Mouse (Mus musculus) spleen, postnatal 10 days (tissue): ENCODE measurements at regions not wholly inside any gene's neighbourhood (a gene's known extent, or its start where the extent isn't known, plus 50 kb on each side); places are given as distances from the start of the nearest gene placed in this dataset.

Experiments used
- DNase-seq, 2 experiments: peaks; one replicate each; pipeline ENCODE4 v3.0.0; 2021 to 2022; ENCODE audit warnings: low spot score in 2 of 2

DNA sequence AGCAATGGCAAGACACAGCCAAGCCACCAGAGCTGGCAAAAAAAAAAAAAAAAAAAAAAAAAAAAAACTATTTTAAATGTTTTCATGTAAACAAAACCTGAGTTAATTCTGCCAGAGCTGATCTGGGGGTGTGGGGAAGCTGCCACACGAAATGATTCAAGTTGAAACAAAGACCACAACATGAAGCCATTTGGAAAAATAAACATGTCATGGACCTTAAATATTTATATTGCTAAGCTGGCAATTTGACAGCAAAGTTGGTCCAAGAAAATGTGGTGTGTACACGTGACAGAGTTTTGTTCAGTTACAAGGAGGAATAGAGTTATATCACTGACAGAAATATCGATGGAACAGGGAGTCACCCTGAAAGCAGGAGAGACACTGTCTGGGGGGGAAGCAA is 67.1 kb upstream of the Cdh5 start:
- no peak for DNase-seq

DNA sequence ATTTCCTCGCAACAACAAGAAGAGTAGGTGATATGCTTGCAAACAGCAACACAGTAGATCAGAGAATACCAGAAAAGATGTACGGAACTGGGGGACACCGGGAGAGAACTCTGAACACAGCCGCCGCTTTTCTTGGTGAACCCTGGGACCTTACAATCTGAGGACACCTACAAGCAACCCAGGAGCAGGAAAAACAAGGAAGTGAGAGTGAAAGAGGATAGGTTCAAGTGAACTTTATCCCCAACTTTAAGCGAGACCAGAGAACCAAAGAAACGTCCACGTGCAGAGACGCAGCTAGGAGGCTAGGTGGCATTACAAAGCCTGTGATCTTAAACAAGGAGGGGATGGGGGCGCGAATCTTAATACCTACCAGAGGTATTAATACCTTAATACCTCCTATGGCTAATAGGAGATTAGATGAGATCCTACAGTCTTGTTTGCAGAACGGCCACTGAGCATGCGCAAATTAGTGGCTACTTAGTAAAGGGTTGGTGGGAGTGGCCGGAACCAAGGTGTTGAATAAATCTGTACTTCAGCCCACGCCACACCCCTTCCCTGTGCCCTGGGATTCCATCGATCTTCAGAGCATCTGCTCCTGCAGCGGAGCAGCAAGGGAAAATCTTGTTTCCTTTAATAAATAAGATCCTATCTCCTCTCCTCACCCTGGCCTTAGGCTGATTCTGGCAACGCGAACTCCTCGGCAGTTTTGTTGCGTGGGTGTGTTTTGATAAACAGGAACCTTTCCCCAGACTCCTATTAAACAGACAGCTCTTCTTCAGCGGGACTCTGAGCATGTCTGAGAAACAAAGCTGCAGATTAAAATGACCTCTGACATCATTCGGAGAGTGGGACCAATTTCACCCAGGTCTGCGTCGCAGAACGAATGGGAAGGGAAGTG is 64.6 kb upstream of the Cdh5 start:
- no peak for DNase-seq

DNA sequence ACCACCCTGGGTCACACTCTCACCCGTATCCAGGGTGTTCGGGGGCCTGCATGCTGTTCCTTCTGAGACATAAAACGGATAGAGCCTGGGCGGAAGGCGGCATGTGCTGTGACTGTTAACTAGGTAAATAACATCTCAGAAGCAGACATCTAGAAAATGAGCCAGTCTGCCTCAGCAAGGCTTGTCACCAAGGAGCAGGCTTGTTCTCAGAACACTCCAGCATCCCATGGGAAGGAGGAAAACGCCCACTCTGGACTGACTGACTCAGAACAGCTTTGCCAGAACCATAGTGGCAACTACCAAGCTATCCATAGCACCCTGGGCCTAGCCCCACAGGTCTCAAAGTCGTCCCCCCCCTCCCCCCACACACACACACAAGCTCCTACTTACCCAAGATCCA is 63.8 kb upstream of the Cdh5 start:
- DNase-seq: no peak

DNA sequence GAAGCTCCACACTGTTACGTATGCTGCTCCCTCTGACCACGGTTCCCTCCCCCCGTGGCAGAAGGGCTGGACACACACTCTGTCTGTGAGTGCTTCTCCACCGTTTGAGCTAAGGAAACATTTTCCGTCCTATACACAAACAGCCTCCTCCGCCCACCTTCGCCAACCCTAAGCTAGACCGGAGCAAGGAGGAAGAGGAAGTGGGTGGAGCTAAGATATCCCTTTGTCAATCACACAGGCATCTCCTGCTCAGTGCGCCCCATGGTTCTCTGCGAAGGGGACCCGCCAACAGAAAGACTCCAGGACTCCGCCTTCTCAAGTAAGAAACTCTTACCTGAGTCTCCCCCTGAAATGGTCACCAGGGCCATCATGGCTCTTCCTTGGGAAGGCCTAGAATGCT is 61.9 kb upstream of the Cdh5 start:
- no peak for DNase-seq

DNA sequence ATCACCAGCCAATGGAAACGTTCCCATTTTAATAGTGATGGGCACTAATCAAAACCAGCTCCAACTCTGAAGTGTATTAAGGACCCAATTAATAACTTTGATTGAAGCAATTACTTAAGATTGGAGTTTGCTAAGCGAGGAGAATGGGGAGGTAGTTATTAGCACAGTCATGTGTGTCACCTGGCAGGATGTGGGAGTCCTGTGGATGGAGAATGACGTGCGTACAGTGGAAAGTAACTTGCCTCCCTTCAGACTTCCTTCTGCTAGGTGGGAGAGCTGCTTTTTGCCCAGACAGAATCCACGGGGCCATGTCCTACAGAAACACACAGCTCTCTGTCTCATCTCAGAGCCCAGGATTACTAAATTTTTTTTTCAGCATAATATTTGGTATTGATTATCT is 59.9 kb upstream of the Cdh5 start:
- DNase-seq: no peak

DNA sequence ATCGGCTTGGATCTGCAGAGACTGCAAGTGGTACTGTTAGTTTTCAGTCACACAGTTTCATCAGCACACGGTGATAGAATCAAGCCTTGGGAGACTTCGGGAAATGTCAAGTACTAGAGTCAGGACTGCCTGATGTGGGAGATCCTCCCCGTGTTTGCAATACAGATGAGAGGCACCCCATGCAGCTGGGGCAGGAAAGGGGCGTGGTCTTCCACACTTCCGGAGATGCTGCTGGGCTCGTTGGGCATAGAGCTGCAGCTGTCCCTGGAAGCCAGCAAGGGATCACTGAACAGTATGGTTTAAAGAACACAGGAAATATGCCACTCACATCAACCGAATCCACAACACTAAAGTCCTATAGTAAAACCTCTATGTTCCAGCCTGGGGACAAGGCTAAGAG is 59.0 kb upstream of the Cdh5 start:
- peak in 1 of 2 experiments; percentile 49 for DNase-seq

DNA sequence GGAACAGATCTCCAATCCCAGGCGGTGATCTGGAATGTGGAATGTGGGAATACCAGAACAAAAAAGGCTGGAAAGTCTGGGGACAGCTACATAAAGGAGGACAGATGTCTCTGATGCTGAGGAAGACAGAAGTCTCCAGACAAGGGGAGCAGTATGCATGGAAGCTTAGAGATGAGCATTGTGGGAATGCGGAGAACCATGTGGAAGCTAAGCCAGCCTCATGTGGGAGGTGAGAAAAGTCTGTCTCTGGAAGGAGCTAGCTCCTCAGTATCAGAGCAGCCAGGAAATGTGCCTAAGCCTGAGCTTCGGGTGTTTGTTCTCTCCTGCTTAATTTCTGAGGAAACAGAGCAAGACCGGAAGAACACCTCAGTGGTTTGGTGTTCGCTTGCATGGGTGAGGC is 53.4 kb upstream of the Cdh5 start:
- DNase-seq: no peak

DNA sequence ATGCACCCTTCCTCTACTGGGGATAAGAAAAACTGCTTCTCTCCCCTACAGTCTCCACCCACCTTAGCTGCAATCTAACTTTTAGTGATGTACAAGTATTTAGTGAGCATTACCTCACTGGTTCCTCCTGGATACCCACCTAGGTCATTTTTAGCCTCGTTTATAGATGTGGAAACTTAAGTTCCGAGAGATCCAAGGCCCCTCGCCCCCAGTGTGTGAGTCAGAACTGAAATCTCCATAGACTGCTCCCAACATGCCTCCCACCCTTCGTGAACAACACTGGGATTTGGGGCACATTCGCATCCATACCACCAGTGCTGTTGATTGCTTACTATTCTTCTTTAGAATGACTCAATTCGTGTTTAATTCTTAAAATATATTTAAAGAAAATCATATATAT is 52.2 kb upstream of the Cdh5 start:
- no peak for DNase-seq

DNA sequence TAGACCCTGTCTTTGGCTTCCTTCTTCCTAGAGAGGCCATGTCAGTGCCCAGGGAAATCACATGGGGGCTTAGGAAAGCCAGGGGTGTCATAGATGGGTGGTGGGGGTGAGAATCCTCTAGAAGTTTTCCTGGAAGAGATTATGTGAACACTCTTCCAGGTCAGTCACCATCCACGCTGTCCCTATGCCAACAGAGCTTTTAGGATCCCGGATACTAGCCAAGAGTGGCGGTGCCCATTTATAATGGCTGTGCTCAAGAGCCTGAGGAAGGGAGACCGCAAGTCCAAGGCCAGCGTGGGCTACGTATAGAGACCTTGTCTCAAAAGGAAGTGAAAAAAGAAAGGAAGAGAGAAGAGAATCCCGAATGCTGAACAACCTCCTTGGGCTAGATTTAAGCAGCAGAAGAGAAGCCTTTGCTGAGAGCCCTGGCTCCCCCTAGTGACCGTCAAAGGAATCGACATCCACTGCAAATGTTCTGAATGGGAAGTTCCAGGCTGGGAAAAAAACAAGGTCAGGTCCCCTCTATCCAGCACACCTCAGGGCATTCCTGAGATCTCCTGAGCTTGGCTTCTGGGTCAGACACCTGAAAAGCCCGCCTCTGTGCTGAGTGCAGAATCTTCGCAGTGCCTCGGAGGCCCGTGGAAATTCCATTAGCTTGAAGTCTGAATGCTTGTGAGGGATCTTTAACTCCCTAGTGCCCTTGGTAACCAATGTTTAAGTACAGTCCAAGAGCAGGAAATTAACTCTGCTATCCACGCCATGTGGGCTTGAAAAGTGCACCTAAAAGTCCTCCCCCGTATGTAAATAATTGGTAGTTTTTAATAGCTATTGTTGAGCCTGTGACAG is 50.5 kb upstream of the Cdh5 start:
- peak; percentile 26 to 66 for DNase-seq

DNA sequence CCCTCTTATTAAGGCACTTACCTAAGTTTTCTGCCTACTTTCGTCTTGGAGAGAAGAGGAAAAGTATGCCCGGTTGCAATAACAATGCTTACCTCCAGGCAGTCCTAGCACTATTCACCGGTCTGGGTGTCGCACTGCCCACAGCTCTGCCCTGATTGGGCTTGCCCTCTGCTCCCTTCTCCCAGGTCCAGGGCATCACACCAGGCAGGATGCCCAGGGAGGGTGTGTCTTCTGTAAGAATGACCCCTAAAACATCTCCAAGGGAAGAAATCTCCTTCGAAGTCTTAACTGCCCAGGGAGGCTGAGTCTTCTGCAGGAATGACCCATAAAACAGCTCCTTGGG is 49.9 kb upstream of the Cdh5 start:
- no peak for DNase-seq
